Mouse (Mus musculus): ENCODE measurements around the gene Zfp672. TPM values are rescaled to one million over a fixed set of nuclear protein-coding genes. Genes with fewer than 3 reads are reported as not detected.

Gene Zfp672
- 10 to 100 TPM; 24.5 to 25.0 TPM for total RNA-seq (2023)

DNA sequence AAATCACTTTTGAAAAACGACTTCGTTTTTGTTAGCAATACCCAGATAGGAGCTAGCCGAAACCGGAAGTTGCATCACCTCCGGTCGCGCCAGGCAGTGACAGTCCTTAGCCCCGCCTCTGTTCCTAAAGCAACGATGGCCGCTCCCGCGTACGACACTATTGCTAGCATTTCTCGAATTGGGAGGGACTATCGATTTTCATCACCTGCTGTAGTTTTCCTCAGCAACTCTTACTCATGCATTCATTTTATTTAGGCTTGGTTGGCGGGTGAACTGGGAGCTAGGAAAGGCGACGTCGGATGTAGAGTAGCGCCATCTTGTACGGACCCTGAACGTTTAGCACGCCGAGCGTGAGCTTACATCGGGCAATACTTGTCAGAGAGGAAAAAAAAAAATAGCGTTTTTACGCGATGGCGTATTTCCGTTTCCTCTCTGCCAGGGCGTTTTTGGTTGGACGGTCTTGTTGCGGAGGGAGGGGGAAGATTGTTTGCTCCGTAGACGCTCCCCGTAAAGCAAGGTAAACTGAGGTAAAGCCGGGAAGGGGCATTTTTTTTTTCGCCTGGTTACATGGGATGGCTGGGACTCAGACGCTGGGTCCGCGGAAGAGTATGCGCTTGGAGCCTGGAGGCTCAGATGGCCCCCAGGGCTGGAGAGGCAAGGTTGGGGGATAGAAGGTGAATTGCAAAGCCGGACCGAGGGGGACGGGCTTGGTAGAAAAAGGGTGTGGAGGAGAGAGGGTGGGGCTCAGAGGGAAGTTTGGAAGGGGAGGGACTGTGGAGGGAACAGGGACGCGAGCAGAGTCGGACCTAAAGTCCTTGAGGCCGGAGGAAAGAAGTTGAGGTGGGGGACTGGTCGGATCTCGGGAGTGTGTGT lies at the start of gene Zfp672, which contains the start of gene Sh3bp5l:
Zfp672 (minus strand) TSS at position 64 of the 873 bp plus-strand sequence.
Sh3bp5l (plus strand) TSS at position 449 of the 873 bp plus-strand sequence.

DNA sequence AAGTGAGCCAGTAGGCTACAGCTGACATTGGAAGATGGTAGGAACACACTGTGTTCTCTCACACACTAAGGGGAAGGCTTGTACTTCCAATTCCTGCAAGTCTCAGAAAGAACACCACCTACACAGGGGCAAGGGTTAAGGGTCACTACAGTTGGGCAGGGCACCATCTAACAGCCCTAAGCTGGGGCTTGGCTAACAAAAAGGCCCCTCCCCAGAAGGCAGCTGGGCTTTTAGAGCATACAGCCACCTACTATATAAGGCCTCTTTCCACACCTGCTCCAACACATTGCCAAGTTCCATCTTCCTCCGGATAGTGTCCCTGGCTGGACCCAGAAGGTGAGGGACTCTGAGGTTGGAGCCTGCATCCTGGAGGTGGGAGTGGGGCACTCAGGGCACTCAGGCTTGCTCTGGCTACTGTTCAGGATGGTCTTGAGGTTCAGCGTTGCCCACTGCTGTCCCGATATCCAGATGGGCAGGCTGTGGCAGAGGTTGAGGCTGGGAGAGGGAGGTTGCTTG lies 48.7 kb upstream of the Zfp672 start, which contains the start of gene Lypd8:
Lypd8 (plus strand) TSS at position 281 of the 516 bp plus-strand sequence.

DNA sequence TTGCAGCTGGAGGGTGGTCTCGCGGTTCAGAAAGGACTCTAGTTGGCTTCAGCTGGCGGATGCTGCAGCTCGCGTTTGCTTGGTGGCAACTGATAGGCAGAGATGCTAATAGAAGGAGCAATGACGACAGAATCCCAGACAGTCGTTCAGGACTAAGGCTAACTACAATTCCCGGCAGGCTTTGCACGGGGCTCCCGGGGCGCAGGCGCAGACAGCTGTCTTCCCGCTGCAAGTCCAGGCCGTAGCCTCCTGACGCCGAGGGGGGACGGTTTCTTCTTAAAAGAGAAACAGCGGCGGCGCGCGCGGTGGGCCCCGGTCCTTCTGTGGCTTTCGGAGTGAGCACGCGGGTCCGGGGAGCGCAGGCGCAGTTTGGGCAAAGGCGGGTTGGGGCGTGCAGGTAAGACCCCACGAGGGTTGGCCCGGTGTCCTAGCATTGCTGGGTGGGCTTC lies 23.3 kb downstream of the Zfp672 start, which contains the start of gene Zfp692:
Zfp692 (plus strand) TSS at position 210 of the 449 bp plus-strand sequence.

DNA sequence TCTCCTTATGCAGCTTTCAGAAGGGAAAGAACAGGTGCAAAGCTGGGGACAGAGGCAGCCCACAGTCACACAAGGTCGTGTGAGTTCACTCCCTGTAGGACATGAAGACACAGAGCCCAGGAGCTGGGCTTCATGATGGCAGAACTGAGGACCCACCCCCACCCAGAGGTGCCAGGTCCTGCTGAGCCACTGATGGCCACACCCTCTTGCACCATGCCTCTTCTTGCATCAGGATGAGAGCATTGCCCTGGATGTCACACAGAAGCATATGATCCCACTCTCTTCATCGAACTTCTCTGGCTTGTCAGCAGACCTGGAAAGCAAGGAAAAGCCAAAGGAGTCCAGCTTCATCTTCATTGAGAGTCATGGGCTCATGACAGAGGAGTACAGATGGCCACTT lies 55.6 kb downstream of the Zfp672 start, which contains the start of gene 4930438A08Rik:
4930438A08Rik (plus strand) TSS at position 228 of the 400 bp plus-strand sequence.

Other genes starting within 250 kb of the Zfp672 start
- gene Gm12248, start 237.2 kb downstream of the Zfp672 start, total RNA-seq (2023): not detected
- gene Cnot8, start 226.2 kb downstream of the Zfp672 start, total RNA-seq (2023): 10 to 100 TPM; 40.3 to 41.4 TPM
- gene Gemin5, start 161.8 kb downstream of the Zfp672 start, total RNA-seq (2023): 1 to 10 TPM; 7.8 to 8.0 TPM
- 10 to 100 TPM; 17.3 to 24.7 TPM for gene Mrpl22, start 158.7 kb downstream of the Zfp672 start, total RNA-seq (2023)
- gene Igtp, start 130.8 kb downstream of the Zfp672 start, total RNA-seq (2023): 10 to 100 TPM in 1 of 2 experiments, 1 to 10 TPM in 1; 8.1 to 11.0 TPM
- 10 to 100 TPM in 1 of 2 experiments, 1 to 10 TPM in 1; 7.8 to 10.1 TPM for gene Irgm2, start 130.7 kb downstream of the Zfp672 start, total RNA-seq (2023)
- 10 to 100 TPM; 79.6 to 89.9 TPM for gene 4930438A08Rik, start 55.5 kb downstream of the Zfp672 start, total RNA-seq (2023)
- gene Zfp692, start 23.3 kb downstream of the Zfp672 start, total RNA-seq (2023): 10 to 100 TPM; 11.9 to 17.1 TPM
- 10 to 100 TPM; 22.2 to 28.4 TPM for gene Sh3bp5l, start 385 bp upstream of the Zfp672 start, total RNA-seq (2023)
- not detected for gene Lypd8, start 48.7 kb upstream of the Zfp672 start, total RNA-seq (2023)
- not detected for gene 1810065E05Rik, start 90.8 kb upstream of the Zfp672 start, total RNA-seq (2023)
- not detected for gene Gm12253, start 102.2 kb upstream of the Zfp672 start, total RNA-seq (2023)
- gene Lypd9, start 122.6 kb upstream of the Zfp672 start, total RNA-seq (2023): not detected
- not detected for gene Olfr30, start 131.9 kb upstream of the Zfp672 start, total RNA-seq (2023)
- not detected for gene Olfr332, start 162.2 kb upstream of the Zfp672 start, total RNA-seq (2023)
- gene Olfr331, start 172.2 kb upstream of the Zfp672 start, total RNA-seq (2023): not detected
- gene Olfr330, start 204.5 kb upstream of the Zfp672 start, total RNA-seq (2023): not detected
- not detected for gene Olfr329-ps, start 216.1 kb upstream of the Zfp672 start, total RNA-seq (2023)
- gene Olfr328, start 225.3 kb upstream of the Zfp672 start, total RNA-seq (2023): under 1 TPM in 1 of 2 experiments, not detected in 1; 0.15 TPM
- gene Olfr224, start 240.2 kb upstream of the Zfp672 start, total RNA-seq (2023): not detected
- gene Olfr325, start 247.4 kb upstream of the Zfp672 start, total RNA-seq (2023): not detected

Data from neutrophil, adult 83 days (primary cell).